Mouse (Mus musculus): ENCODE measurements around the gene Doc2b.

Doc2b gene

DNA sequence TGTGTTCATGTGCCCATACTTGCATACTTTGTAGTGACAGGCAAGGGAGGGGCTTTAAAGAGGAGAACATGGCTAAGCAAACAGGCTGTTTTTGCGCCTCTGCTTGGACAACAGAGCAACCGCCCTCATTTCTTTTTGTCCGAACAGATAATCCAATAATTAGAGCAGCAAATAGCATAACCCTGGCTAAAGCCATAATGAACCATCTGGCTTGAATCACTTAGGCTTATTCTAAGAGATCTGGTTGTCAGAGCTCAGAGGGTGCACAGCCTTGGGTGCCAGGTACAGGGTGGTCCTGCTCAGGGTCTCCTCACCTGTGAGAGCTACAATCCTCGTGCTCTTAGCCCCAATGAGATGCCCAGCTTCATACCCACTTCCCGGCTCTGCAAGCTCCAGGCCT, 2.5 kb downstream of the Doc2b start:
- no peak for DNase-seq (ENCODE audit: low read depth, low spot score)

DNA sequence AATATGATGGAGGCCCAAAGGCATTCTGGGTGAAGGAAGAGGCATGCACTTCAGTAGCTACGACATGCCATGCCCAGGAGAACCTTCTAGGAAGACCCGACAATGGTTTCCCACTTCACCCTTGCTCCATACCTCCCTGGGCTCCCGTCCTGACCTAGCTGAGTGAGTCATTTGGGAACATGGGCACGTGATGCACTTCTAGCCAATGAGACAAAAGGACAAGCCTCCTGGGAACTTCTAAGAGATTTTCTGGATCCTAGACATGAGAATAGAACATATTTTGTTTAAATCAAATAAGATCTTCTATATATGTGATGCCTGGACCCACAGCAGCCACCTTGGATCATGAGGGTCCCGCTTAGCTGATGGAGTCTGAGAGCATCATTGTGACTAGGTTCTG, 3.3 kb downstream of the Doc2b start:
- DNase-seq (ENCODE audit: low read depth, low spot score) = no peak

DNA sequence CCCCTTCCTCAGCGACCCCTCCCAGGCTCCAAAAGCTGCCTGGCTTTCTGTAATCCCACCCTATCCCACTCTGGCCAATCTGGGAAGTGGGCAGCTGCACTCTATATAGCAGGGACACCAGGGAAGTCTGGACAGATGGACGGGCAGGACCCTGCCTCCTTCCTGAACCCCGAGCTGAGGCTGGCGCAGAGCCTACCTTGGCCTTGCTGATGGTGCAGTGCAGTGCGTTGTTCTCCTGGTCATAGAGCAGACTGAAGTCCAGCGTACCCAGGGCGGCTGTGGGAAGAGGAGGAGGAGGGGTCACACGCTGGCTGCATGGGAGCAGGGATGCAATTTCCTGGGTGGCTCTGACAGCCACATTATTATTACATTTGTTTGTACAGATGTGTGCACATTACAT, 10.0 kb downstream of the Doc2b start:
- DNase-seq (ENCODE audit: low read depth, low spot score) = no peak

DNA sequence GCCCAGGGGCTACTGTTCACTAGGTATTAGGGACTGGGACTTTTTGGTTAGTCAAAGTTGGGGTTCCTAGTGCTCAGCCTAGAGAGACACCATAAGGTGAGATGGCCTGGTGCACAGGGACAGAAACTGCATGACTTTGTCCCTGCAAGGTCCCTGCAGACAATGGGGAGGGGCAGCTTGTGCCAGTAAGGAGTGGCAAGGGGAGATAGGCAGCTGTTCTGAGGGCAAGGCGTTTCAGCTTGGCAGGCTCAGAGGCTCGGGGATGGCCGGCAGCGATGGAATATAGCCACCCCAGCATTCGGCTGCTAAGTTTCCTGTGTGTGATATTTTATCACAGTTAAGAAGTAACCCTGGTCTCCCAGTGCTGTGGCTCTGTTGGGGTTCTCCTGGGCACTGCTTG, 12.1 kb downstream of the Doc2b start:
- DNase-seq (ENCODE audit: low read depth, low spot score) = no peak

DNA sequence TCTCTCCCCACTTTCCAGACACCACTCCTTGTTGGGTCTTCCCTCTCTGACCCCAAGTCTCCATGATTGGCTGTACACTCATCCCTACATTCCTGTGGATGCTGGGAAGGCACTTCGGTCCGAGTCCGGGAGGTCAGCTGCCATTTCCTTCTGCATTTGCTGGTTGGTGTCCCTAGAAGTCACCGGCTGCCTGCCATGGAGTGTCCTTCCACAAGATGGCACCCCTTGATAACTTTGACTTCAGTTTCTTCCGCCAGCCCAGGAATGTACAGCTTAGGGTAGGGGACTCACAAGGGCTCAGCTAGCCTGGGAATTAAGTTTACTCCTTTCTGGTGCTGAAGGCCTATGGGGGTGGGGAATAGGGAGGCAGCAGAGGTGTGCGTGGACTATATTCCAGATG, 13.9 kb downstream of the Doc2b start:
- DNase-seq (ENCODE audit: low read depth, low spot score) = no peak

DNA sequence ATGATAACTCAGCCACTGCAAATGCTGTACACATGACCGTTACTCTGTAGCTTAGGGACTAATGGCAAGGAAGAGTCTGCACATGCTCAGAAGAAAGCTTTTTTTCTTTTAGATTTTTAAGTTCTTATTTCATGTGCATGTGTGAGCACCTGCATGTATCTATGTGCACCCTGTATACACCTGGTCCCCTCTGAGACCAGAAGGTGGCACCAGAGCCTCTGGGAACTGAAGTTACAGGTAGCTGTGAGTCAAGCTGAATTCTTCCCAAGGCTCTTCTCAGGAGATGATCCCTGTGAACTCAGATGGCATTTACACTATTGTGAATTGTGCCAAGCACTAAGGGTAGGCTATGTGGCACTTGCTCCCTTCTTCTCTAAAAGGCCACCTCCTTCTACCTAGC, 19.9 kb downstream of the Doc2b start:
- DNase-seq (ENCODE audit: low read depth, low spot score) = no peak

DNA sequence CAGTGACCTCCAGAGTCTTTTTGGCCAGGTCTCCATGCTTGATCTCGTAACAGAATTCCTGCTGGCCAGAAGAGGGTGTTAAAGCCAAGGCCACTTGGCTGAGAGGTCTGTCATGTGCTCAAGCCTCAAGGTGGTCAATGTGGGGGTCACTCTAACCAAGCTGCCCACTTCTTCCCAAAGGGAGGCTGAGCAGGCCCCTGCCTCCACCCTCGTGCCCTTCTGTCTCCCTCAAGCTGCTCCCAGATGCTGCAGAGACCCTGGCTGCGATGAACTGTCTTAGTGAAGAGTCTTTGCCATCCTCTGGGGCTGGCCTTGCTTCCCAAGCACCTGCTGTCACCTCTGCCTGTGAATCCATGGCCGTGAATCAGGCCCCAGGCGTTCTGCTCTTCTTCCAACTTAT, 23.3 kb downstream of the Doc2b start:
- no peak for DNase-seq (ENCODE audit: low read depth, low spot score)

DNA sequence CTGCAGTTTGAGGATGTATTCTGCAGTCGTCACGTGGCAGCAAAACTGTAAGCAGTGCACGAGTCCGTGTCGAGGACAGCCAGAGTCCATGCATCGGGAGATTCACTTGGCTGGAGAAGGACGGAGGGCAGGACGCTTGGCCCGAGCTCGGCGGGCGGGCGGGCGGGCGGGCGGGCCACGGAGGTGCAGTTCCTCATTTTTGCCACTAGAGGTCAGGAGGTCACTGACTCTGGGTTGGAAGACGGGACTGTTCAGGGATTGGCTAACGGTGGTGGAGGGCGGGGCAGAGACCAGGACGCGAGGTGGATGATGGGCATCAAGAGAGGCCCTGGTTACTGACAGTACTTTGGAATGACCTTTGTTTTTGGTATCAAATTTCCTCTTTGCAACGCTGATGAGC, 26.6 kb downstream of the Doc2b start:
- DNase-seq (ENCODE audit: low read depth, low spot score) = peak; percentile 40

DNA sequence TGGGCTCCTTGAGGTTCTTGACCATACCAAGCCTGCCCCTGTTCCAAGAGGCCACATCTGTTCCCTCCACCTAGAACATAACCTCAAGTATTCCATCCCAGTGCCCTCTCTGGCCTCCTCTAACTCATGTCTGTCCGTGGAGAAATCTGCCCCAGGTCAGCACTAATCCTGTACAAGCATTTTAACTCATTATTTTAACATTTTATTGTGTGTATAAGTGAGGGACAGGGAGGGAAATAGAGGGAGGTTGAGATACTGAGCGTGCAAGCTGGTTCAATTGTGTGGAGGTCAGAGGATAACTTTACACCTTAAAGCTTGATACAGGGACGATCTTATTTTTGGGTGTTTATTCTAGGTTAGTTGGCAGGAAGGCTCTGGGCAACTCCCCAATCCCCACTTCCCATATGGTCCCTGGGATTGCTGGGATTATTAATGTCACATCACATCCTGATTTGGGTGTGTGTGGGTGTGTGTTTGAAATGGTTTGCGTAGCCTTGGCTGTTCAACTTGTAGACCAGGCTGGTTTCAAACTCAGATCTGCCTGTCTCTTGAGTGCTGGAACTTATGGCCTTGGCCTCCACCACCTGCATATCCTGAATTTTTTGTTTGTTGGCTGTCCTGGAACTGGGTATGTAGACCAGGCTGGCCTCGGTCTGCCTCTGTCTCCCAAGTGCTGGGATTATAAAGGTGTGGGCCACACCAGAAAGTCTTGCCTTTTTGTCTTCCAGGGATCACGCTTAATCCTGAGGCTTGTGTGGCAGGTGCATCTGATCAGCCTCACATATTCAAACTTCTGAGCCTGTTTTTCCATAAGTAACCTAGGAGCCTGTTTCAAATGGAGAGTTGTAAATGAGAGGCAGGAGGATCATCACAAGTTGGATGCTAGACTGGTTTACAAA, 27.5 kb downstream of the Doc2b start:
- DNase-seq (ENCODE audit: low read depth, low spot score) = no peak

DNA sequence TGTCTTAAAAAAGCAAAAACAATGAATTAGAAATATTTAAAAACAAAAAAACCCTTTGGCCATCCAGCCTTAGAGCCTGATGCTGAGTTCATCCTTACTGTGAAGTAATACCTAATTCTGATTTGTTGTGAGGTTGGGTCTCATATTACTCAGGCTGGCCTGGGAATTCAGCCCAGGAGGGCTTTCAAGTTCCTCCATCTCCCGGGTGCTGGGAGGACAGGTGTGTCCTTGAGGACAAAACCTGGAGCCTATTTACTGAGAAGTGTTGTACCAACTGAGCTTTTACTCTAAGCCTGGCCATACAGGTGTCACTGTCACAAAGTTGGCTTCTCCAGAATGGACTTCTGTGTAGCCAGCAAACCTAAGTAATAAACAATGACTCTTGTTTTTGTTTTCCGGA, 28.8 kb downstream of the Doc2b start:
- no peak for DNase-seq (ENCODE audit: low read depth, low spot score)

DNA sequence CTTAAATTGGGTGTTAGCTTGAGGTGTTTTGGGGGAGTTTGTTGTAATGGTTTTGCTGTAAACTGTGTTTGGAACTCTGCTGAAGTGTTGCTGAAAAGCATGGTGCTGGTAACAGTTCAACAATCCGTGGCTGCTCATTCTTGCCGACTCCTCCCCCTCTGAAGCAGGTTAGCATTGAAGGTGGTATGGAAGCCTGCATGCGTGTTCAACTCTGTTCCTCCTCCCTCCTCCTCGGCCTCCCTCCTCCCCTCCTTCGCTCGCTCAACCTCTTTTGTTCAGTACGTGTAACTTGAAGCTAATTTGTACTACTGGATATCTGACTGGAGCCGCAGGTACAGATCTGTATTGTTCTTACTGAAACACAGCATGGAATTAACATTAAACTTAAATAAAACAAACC, 30.7 kb downstream of the Doc2b start:
- DNase-seq (ENCODE audit: low read depth, low spot score) = no peak

DNA sequence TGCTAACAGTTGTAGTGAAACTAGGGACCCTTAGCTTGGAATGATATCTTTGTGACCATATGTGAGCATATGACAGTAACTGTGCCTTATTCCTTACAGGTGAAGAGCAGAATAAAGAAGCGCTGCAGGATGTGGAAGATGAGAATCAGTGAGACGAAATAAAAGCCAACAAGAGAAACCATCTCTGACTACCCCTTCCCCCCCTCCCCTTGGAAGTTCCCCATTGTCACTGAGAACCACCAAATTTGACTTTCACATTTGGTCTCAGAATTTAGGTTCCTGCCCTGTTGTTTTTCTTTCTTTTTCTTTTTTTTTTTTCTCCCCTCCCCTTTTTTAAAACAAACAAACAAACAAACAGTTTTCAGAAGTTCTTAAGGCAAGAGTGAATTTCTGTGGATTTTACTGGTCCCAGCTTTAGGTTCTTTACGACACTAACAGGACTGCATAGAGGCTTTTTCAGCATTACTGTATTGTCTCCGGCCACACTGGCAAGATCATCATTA, 31.3 kb downstream of the Doc2b start:
- no peak for DNase-seq (ENCODE audit: low read depth, low spot score)

DNA sequence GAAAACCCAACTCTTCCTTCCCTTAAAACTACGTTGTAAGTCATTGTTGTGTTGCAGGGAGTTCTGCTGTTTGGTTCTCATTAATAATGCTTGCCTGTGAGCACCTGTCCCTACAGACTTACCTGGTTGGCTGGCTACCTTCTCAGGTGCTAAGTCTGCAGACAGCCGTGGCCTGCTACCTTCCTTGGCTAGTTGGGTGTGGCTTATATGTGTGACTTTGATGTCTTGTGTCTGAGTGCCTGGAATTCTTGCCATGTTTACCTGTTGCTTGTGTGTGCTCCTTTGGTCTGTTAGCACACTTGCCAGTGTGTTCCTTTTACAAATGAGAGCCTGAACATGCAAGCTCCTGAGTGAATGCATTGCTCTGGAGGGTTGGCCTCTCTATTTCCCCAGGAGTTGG, 33.1 kb downstream of the Doc2b start:
- no peak for DNase-seq (ENCODE audit: low read depth, low spot score)

DNA sequence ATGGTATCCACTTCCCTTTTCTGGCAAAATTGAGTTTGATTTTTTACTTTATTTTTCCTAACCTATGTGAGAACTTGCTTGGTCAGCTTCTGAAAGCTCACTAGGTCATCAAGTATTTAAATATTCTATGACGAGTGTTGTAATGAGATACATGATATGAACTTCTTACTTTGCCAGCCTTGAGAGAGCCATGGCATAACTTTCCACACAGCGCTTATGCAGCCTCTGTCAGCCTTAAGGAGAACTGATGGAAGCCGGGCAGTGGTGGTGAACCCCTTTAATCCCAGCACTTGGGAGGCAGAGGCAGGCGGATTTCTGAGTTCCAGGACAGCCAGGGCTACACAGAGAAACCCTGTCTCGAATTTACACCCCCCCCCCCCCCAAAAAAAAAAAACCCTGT, 35.1 kb downstream of the Doc2b start:
- DNase-seq (ENCODE audit: low read depth, low spot score) = no peak

DNA sequence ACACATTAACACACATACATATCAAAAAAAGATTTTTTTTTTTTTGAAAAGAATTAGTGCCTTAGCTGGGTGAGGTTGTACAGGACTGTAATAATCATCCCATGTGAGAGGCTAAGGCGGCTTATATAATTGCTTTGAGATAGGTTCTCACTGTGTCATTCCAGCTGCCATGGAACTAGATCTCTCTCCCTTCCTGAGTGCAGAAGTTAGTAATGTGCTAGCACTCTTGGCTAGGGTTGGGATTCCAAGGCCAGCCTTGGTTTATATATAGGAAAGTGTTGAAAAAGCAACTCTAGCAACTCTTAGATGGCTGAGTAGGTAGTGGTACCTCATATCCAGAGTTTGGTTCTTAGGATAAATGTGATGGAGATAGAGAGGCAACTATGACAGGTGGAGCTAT, 37.3 kb downstream of the Doc2b start:
- DNase-seq (ENCODE audit: low read depth, low spot score) = no peak

DNA sequence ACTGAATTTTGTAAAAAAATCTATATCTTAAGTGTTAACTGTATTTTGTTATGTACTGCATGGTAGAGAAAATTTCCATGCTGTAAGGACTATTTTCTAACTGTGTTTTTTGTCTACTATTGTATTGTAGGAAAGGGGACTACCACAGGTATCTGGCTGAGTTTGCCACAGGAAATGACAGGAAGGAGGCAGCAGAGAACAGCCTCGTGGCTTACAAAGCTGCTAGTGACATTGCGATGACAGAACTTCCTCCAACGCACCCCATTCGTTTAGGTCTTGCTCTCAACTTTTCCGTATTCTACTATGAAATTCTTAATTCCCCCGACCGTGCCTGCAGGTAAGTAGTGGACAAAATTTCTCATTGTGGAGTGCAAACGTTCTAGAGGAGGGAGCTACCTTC, 39.2 kb downstream of the Doc2b start:
- DNase-seq (ENCODE audit: low read depth, low spot score) = no peak

DNA sequence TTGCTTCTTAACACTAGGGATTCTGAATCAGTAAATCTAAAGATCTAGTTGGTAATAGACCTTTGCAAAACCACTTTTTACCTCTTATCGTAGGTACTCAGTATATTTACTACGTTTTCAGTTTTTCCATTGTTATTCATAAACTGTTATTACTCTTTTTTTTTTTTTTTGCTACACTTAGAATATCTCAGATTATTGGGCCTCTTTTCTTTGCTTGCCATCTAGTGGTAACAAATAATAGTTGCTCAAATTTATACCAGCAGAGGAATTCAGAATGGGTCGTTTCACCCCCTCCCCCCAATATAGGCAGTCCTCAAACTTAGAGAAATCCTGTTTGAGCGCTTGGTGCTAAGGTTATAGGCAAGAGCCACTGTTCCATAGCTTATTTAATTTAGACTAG, 44.8 kb downstream of the Doc2b start:
- no peak for DNase-seq (ENCODE audit: low read depth, low spot score)

DNA sequence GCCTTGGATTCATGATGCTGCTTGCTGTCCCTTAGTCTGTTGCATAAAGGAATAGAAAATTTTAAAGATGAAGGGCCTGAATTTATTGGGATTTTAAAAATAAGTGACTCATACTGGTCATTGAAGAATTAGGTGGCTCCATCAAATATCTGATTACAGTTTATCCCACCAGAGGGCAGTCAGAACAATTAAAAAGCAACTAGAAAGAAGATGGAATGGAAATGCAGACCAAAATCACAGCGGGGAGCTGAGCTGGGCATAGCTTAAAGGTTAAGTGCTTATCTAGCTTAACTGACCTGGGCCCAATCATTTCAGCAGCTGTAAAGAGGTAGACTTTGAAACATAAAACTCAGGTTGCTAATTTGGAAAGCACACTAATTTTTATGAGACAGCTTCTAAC, 45.3 kb downstream of the Doc2b start:
- DNase-seq (ENCODE audit: low read depth, low spot score) = no peak

DNA sequence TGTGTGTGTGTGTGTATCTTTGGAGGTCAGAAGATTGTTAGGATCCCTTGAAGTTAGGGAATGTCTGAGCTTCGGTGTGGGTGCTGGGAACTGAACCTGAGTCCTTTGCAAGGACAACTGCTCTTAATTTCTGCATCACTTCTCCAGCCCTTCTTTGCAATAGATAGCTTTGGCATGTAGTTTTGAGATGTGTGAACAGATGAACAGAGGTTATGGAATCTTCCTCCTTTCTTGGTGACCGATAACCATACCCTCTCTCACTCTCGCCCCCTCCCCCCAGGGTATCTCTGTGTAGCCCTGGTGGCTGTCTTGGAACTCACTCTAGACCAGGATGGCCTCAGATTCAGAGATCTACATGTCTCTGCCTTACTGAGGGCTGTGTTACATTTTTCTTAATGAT, 51.1 kb downstream of the Doc2b start:
- no peak for DNase-seq (ENCODE audit: low read depth, low spot score)

DNA sequence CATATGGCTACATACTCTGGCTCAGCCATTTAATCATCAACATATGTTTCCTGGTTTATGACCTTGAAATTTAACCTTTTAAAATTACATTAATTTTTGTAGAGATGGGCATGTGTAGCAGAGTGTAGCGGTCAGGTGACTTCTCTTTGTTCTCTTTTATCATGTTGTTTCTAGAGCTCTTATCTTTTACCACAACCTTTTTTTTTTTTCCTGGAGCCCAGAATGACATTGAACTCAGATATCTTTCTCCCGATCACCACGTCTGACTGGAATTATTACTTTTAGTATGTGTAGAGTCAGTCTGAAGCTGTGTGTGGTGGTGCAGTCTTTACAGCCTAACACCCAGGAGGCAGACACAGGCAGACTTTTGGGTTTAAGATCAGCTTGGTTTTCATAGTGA, 54.2 kb downstream of the Doc2b start:
- DNase-seq (ENCODE audit: low read depth, low spot score) = no peak

DNA sequence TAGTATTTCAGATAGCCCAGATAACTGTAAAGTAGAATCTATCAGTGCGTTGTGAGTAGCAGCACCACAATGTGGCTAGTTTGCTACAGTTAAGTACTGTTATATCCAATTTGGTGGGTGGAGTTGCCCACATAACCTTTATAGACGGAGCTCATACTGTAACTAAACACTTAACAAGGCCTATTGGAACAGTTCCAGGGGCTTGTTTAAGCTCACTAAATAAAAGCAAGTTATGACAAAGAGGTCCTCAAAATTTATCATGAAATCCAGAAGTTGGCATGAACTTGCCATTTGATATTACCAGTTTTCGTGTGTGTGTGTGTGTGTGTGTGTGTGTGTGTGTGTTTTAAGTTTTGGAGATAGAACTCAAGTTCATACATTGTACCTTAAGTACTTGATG, 55.6 kb downstream of the Doc2b start:
- no peak for DNase-seq (ENCODE audit: low read depth, low spot score)

DNA sequence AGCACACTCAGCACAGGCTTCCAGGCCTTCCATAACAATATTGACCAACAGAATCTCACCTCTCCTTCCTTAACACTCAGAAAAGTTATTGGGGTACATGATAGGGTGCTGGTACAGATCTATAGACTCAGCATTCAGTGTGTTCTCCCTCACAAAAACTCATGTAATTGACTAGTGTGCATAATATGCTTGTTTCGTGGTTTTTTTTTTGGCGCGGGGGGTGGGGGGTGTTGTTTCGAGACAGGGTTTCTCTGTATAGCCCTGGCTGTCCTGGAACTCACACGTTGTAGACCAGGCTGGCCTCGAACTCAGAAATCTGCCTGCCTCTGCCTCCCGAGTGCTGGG, 57.4 kb downstream of the Doc2b start:
- no peak for DNase-seq (ENCODE audit: low read depth, low spot score)

DNA sequence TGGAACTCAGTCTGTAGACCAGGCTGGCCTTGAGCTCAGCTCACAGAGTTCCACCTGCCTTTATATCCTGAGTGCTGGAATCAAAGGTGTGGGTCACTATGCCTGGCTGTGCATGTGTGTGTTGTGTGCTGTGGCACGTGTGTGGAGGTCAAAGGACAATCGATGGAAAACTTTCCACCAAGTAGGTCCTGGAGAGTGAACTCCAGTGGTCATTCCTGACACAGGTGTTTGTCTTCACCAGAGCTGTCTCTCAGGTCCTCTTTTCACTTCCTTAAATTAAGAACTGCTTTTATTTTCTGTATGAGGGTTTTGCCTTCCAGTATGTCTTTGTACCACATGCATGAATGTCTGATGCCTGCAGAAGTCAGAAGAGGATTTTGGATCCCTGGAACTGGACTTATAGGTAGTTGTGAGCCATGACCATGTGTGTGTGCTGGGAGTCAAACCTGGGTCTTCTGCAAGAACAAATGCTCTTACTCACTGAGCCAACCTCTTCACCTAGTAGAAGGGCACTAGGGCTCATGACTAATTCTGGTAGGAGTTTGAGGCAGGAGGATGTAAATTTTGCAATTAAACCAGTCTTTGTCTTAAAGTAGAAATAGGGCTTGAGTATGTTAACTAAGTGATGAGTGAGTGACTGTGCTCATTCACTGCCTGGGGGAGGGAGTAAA, 57.9 kb downstream of the Doc2b start:
- no peak for DNase-seq (ENCODE audit: low read depth, low spot score)

All from brain, embryonic 18.5 days (tissue).